Mouse (Mus musculus): ENCODE measurements around the gene 2410004P03Rik. TPM values are rescaled to one million over a fixed set of nuclear protein-coding genes. Genes with fewer than 3 reads are reported as not detected.

The 2410004P03Rik gene
- total and polyA plus RNA-seq, 3 experiments = 0.09 TPM; not detected in 2

DNA sequence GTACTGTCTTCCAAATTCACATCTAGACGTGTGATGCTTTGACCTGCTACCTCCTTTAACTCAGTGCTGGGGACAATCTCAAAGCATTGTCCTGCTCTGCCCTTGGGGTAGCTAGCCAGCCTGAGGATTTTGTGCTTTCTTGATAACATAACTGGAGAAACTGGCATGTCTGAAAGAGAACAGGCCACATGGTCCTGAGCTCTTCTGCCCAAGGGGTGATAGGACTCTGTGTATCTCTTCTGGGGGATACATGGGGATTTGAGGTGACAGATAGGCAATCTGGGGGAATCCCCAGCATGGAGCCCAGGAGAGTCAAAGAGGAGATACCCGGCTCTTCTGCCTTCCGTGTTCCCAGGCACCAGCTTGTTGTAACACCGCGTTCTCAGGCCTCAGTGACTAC is 23.1 kb upstream of the 2410004P03Rik start:
- in situ Hi-C loops (cut with MboI; ENCODE audit: low pct_ligation_motif_present, low pct_unique_long_range_greater_than_20kb, low sequenced_read_pairs) (loop anchor here (10.0 to 25.0 kb wide), 3 partner anchors 220 to 322 kb away; partner anchors contain the start of genes E2f6 and Pdia6), dilution Hi-C loops (cut with MboI; ENCODE audit: extremely low pct_ligation_motif_present, extremely low pct_unique_long_range_greater_than_20kb, low sequenced_read_pairs) (no loop called here)
- H3K36me3 ChIP-seq (replicated peaks in 1 of 2; ENCODE audit: control insufficient read depth in 1 of 2, insufficient read depth in 1 of 2, low read length in 1 of 2) = no peaks in the 10 kb centered on the region
- 0 out of 2 replicates have a peak overlapping the region, but pooled peaks have one; percentile 14 for H3K27ac ChIP-seq (ENCODE audit: insufficient read depth, low read depth)
- peaks cover 18 to 59% of the 10 kb centered on the region in 2 experiments for H3K4me1 ChIP-seq (ENCODE audit: control insufficient read depth in 1 of 2, insufficient read depth in 2 of 2)
- H3K4me3 ChIP-seq (replicated peaks in 1 of 3; ENCODE audit: low read depth in 2 of 3, low read length in 2 of 3, poor library complexity in 1 of 3) = peak overlapping the region in 1 of 3 experiments; percentile 55
- H3K9me3 ChIP-seq (replicated peaks; ENCODE audit: low read length) = no peaks in the 10 kb centered on the region
- H3K9ac ChIP-seq (ENCODE audit: insufficient read depth, low read depth) = no peak overlapping the region
- H3K27me3 ChIP-seq (replicated peaks) = no peaks in the 10 kb centered on the region
- TF ChIP-seq MAFK (IDR thresholded peaks at IDR 0.05; ENCODE audit: insufficient replicate concordance, low read length) (no peak), TCF12 (IDR thresholded peaks at IDR 0.05; ENCODE audit: low read depth, low read length) (no peak), CHD2 (IDR thresholded peaks at IDR 0.05; ENCODE audit: low read length) (no peak)
- H3K79me2 ChIP-seq (replicated peaks; ENCODE audit: control insufficient read depth, extremely low read depth, insufficient read depth, poor library complexity, severe bottlenecking) = no peaks in the 10 kb centered on the region
- peak; percentile 49 for DNase-seq (ENCODE audit: extremely low read depth)
- peak overlapping the region; percentile 24 for H3K4me2 ChIP-seq (ENCODE audit: insufficient read depth, low read depth, poor library complexity, severe bottlenecking)

DNA sequence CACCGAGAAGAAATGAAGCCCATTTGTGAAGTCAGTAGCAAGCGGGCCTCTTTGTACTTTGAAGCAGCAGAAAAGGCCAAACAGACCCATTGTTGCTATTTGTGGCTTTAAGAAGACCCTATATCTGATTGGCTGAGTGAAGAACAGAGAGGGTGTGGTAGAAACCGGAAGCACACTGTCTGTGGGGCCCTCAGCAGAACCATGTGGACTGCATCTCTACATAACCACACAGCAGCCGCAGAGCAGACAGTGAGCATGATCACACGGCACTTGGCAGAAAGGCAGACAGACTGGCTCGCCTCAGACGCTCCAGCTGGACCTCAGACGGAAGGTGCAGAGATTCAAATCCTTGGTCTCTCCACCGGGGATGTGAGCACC is 21.9 kb upstream of the 2410004P03Rik start:
- no peaks in the 10 kb centered on the region for H3K27me3 ChIP-seq (replicated peaks)
- peaks cover 1% of the 10 kb centered on the region for H3K9me3 ChIP-seq (replicated peaks; ENCODE audit: low read length)
- in situ Hi-C loops (cut with MboI; ENCODE audit: low pct_ligation_motif_present, low pct_unique_long_range_greater_than_20kb, low sequenced_read_pairs) (loop anchor here (10.0 to 25.0 kb wide), 3 partner anchors 219 to 321 kb away; partner anchors contain the start of genes E2f6 and Pdia6), dilution Hi-C loops (cut with MboI; ENCODE audit: extremely low pct_ligation_motif_present, extremely low pct_unique_long_range_greater_than_20kb, low sequenced_read_pairs) (no loop called here)
- H3K4me2 ChIP-seq (ENCODE audit: insufficient read depth, low read depth, poor library complexity, severe bottlenecking) = peak overlapping the region; percentile 44
- H3K9ac ChIP-seq (ENCODE audit: insufficient read depth, low read depth) = peak overlapping the region; percentile 62
- peak; percentile 93 for DNase-seq (ENCODE audit: extremely low read depth)
- H3K27ac ChIP-seq (ENCODE audit: insufficient read depth, low read depth) = peak overlapping the region; percentile 71
- H3K4me3 ChIP-seq (replicated peaks in 1 of 3; ENCODE audit: low read depth in 2 of 3, low read length in 2 of 3, poor library complexity in 1 of 3) = peak overlapping the region; percentile 24 to 55 (median 42)
- no peaks in the 10 kb centered on the region for H3K36me3 ChIP-seq (replicated peaks in 1 of 2; ENCODE audit: control insufficient read depth in 1 of 2, insufficient read depth in 1 of 2, low read length in 1 of 2)
- H3K79me2 ChIP-seq (replicated peaks; ENCODE audit: control insufficient read depth, extremely low read depth, insufficient read depth, poor library complexity, severe bottlenecking) = no peaks in the 10 kb centered on the region
- peaks cover 12 to 47% of the 10 kb centered on the region in 2 experiments for H3K4me1 ChIP-seq (ENCODE audit: control insufficient read depth in 1 of 2, insufficient read depth in 2 of 2)
- TF ChIP-seq NELFE (IDR thresholded peaks at IDR 0.05; ENCODE audit: low read depth, low read length) (peak; percentile 74), GABPA (IDR thresholded peaks at IDR 0.05; ENCODE audit: insufficient replicate concordance, low read depth, low read length) (no peak), ETS1 (conservative IDR thresholded peaks at IDR 0.05; ENCODE audit: low read depth, low read length) (peak; percentile 37), SIN3A (IDR thresholded peaks at IDR 0.05; ENCODE audit: low read length) (peak; percentile 95), UBTF (IDR thresholded peaks at IDR 0.05; ENCODE audit: low read depth, low read length) (0 out of 2 replicates have a peak, but pooled peaks have one; percentile 49), HCFC1 (IDR thresholded peaks at IDR 0.05; ENCODE audit: low read depth, low read length) (peak; percentile 8; the same call in 1 of the 2 replicates), CHD2 (IDR thresholded peaks at IDR 0.05; ENCODE audit: low read length) (no peak), ZNF384 (IDR thresholded peaks at IDR 0.05; ENCODE audit: low read depth, low read length) (no peak), ELF1 (IDR thresholded peaks at IDR 0.05; ENCODE audit: low read depth, low read length) (peak; percentile 87), MEF2A (IDR thresholded peaks at IDR 0.05; ENCODE audit: borderline replicate concordance, low read depth, low read length) (no peak; the same call in 1 of the 2 replicates), RCOR1 (conservative IDR thresholded peaks at IDR 0.05; ENCODE audit: low read depth, low read length) (no peak), JUND (conservative IDR thresholded peaks at IDR 0.05; ENCODE audit: low read depth, low read length) (no peak), MAX (IDR thresholded peaks at IDR 0.05; ENCODE audit: low read length) (peak; percentile 96), NRF1 (IDR thresholded peaks at IDR 0.05; ENCODE audit: low read depth, low read length) (0 out of 2 replicates have a peak, but pooled peaks have one; percentile 29), POLR2A (IDR thresholded peaks at IDR 0.05; ENCODE audit: low read depth, low read length) (peak; percentile 89), SMC3 (IDR thresholded peaks at IDR 0.05; ENCODE audit: low read depth, low read length) (no peak; the same call in 1 of the 2 replicates), ZKSCAN1 (IDR thresholded peaks at IDR 0.05; ENCODE audit: borderline replicate concordance, low read depth, low read length) (no peak), ZMIZ1 (IDR thresholded peaks at IDR 0.05; ENCODE audit: low read depth, low read length) (peak; percentile 88), TBP (conservative IDR thresholded peaks at IDR 0.05; ENCODE audit: low read depth, low read length) (peak; percentile 91), MAZ (IDR thresholded peaks at IDR 0.05; ENCODE audit: low read depth, low read length) (no peak), MXI1 (IDR thresholded peaks at IDR 0.05; ENCODE audit: low read depth, low read length) (peak; percentile 97), EP300 (IDR thresholded peaks at IDR 0.05; ENCODE audit: low read length) (peak; percentile 36; the same call in 1 of the 2 replicates), JUN (IDR thresholded peaks at IDR 0.05; ENCODE audit: insufficient read depth, low read depth, low read length) (no peak), USF2 (conservative IDR thresholded peaks at IDR 0.05; ENCODE audit: low read depth, low read length) (no peak), E2F4 (IDR thresholded peaks at IDR 0.05; ENCODE audit: insufficient replicate concordance, low read depth, low read length) (no peak), ZC3H11A (IDR thresholded peaks at IDR 0.05; ENCODE audit: low read depth, low read length) (no peak), TCF12 (IDR thresholded peaks at IDR 0.05; ENCODE audit: low read depth, low read length) (peak; percentile 84), MYC (IDR thresholded peaks at IDR 0.05; ENCODE audit: low read depth, low read length) (peak; percentile 96), BHLHE40 (IDR thresholded peaks at IDR 0.05; ENCODE audit: low read depth, low read length) (peak; percentile 74), CTCF (conservative IDR thresholded peaks at IDR 0.05 in 1 of 2, IDR thresholded peaks at IDR 0.05 in 1 of 2; ENCODE audit: low read depth in 2 of 2, low read length in 2 of 2) (no peak), PAX5 (IDR thresholded peaks at IDR 0.05; ENCODE audit: low read length) (no peak), POLR2AphosphoS2 (IDR thresholded peaks at IDR 0.05; ENCODE audit: low read depth, low read length) (0 out of 2 replicates have a peak, but pooled peaks have one; percentile 55)
